Mouse (Mus musculus): ENCODE results near the gene Sipa1l2. TPM values are rescaled to one million over a fixed set of nuclear protein-coding genes. Genes with fewer than 3 reads are reported as not detected.

Sipa1l2 gene
- polyA plus RNA-seq, 1 experiment from 2014 or later, result 17.8 TPM

GRCm38 (mm10) chr8:125449048-125449447 lies 120.6 kb downstream of the Sipa1l2 start:
- Histone ChIP-seq H3K9me3 (ENCODE audit: control insufficient read depth, low read length) (no peaks in the 10 kb centered on the region), H3K4me3 (ENCODE audit: control insufficient read depth in 1 of 2, insufficient read depth in 1 of 2, low read depth in 1 of 2, low read length in 2 of 2) (no peak overlapping the region), H3K9ac (ENCODE audit: low read length) (no peak overlapping the region), H3K36me3 (ENCODE audit: control insufficient read depth, insufficient read depth, low read length) (peaks cover 86% of the 10 kb centered on the region), H3K4me1 (ENCODE audit: control insufficient read depth in 2 of 2, insufficient read depth in 2 of 2, low read length in 2 of 2) (peaks cover 27 to 37% of the 10 kb centered on the region in 2 experiments), H3K27ac (replicated peaks in 1 of 2; ENCODE audit: control insufficient read depth in 1 of 2, insufficient read depth in 1 of 2, low read depth in 2 of 2, low read length in 2 of 2) (0 out of 4 replicates have a peak overlapping the region, but pooled peaks of 1 of the 2 experiments have one; percentile 19), H3K4me2 (ENCODE audit: low read length) (no peak overlapping the region), H3K27me3 (ENCODE audit: control insufficient read depth, insufficient read depth, low read length) (no peaks in the 10 kb centered on the region)
- 56% methylated on average over 6 of the region's 6 CpGs for WGBS
- ATAC-seq (ENCODE audit: insufficient number of reproducible peaks, insufficient read depth, low FRiP score, low read depth), result no peak

GRCm38 (mm10) chr8:125447543-125447942 lies 122.1 kb downstream of the Sipa1l2 start:
- no peaks in the 10 kb centered on the region for H3K27me3 ChIP-seq (ENCODE audit: control insufficient read depth, insufficient read depth, low read length)
- H3K4me3 ChIP-seq (ENCODE audit: control insufficient read depth in 1 of 2, insufficient read depth in 1 of 2, low read depth in 1 of 2, low read length in 2 of 2), result no peak overlapping the region
- no peak overlapping the region for H3K4me2 ChIP-seq (ENCODE audit: low read length)
- ATAC-seq (ENCODE audit: insufficient number of reproducible peaks, insufficient read depth, low FRiP score, low read depth), result no peak
- peaks cover 32 to 47% of the 10 kb centered on the region in 2 experiments for H3K4me1 ChIP-seq (ENCODE audit: control insufficient read depth in 2 of 2, insufficient read depth in 2 of 2, low read length in 2 of 2)
- no peak overlapping the region for H3K27ac ChIP-seq (replicated peaks in 1 of 2; ENCODE audit: control insufficient read depth in 1 of 2, insufficient read depth in 1 of 2, low read depth in 2 of 2, low read length in 2 of 2)
- no peak overlapping the region for H3K9ac ChIP-seq (ENCODE audit: low read length)
- WGBS, result 37% methylated on average over 14 of the region's 14 CpGs
- no peaks in the 10 kb centered on the region for H3K9me3 ChIP-seq (ENCODE audit: control insufficient read depth, low read length)
- H3K36me3 ChIP-seq (ENCODE audit: control insufficient read depth, insufficient read depth, low read length), result peaks cover 87% of the 10 kb centered on the region

- Histone ChIP-seq H3K4me3 (ENCODE audit: control insufficient read depth in 1 of 2, insufficient read depth in 1 of 2, low read depth in 1 of 2, low read length in 2 of 2) (no peak overlapping the region), H3K27me3 (ENCODE audit: control insufficient read depth, insufficient read depth, low read length) (no peaks in the 10 kb centered on the region), H3K36me3 (ENCODE audit: control insufficient read depth, insufficient read depth, low read length) (peaks cover 87% of the 10 kb centered on the region), H3K9ac (ENCODE audit: low read length) (no peak overlapping the region), H3K4me1 (ENCODE audit: control insufficient read depth in 2 of 2, insufficient read depth in 2 of 2, low read length in 2 of 2) (peaks cover 32 to 47% of the 10 kb centered on the region in 2 experiments), H3K4me2 (ENCODE audit: low read length) (no peak overlapping the region), H3K27ac (replicated peaks in 1 of 2; ENCODE audit: control insufficient read depth in 1 of 2, insufficient read depth in 1 of 2, low read depth in 2 of 2, low read length in 2 of 2) (peak overlapping the region in 1 of 2 experiments; percentile 93; a peak in 1 of 4 replicates), H3K9me3 (ENCODE audit: control insufficient read depth, low read length) (no peaks in the 10 kb centered on the region)
- ATAC-seq (ENCODE audit: insufficient number of reproducible peaks, insufficient read depth, low FRiP score, low read depth), result no peak
- WGBS, result 62% methylated on average over 4 of the region's 4 CpGs
Measured at GRCm38 (mm10) chr8:125446236-125446635, 123.4 kb downstream of the Sipa1l2 start.

- Histone ChIP-seq H3K9me3 (ENCODE audit: control insufficient read depth, low read length) (no peaks in the 10 kb centered on the region), H3K27me3 (ENCODE audit: control insufficient read depth, insufficient read depth, low read length) (no peaks in the 10 kb centered on the region), H3K36me3 (ENCODE audit: control insufficient read depth, insufficient read depth, low read length) (peaks cover 87% of the 10 kb centered on the region), H3K9ac (ENCODE audit: low read length) (peak overlapping the region; percentile 60; the same call in 1 of the 2 replicates), H3K27ac (replicated peaks in 1 of 2; ENCODE audit: control insufficient read depth in 1 of 2, insufficient read depth in 1 of 2, low read depth in 2 of 2, low read length in 2 of 2) (peak overlapping the region; percentile 85 to 93), H3K4me2 (ENCODE audit: low read length) (peak overlapping the region; percentile 31), H3K4me3 (ENCODE audit: control insufficient read depth in 1 of 2, insufficient read depth in 1 of 2, low read depth in 1 of 2, low read length in 2 of 2) (no peak overlapping the region), H3K4me1 (ENCODE audit: control insufficient read depth in 2 of 2, insufficient read depth in 2 of 2, low read length in 2 of 2) (peaks cover 32 to 47% of the 10 kb centered on the region in 2 experiments)
- 5% methylated on average over 3 of the region's 3 CpGs for WGBS
- peak; percentile 77 for ATAC-seq (ENCODE audit: insufficient number of reproducible peaks, insufficient read depth, low FRiP score, low read depth)
Measured at GRCm38 (mm10) chr8:125445225-125445609, 124.4 kb downstream of the Sipa1l2 start.

- Histone ChIP-seq H3K4me2 (ENCODE audit: low read length) (peak overlapping the region; percentile 31), H3K9me3 (ENCODE audit: control insufficient read depth, low read length) (no peaks in the 10 kb centered on the region), H3K27me3 (ENCODE audit: control insufficient read depth, insufficient read depth, low read length) (no peaks in the 10 kb centered on the region), H3K36me3 (ENCODE audit: control insufficient read depth, insufficient read depth, low read length) (peaks cover 87% of the 10 kb centered on the region), H3K9ac (ENCODE audit: low read length) (peak overlapping the region; percentile 60), H3K27ac (replicated peaks in 1 of 2; ENCODE audit: control insufficient read depth in 1 of 2, insufficient read depth in 1 of 2, low read depth in 2 of 2, low read length in 2 of 2) (peak overlapping the region; percentile 85 to 93), H3K4me1 (ENCODE audit: control insufficient read depth in 2 of 2, insufficient read depth in 2 of 2, low read length in 2 of 2) (peaks cover 32 to 47% of the 10 kb centered on the region in 2 experiments), H3K4me3 (ENCODE audit: control insufficient read depth in 1 of 2, insufficient read depth in 1 of 2, low read depth in 1 of 2, low read length in 2 of 2) (no peak overlapping the region)
- WGBS, result 48% methylated on average over 16 of the region's 16 CpGs
- 0 out of 2 replicates have a peak, but pooled peaks have one; percentile 42 for ATAC-seq (ENCODE audit: insufficient number of reproducible peaks, insufficient read depth, low FRiP score, low read depth)
Measured at GRCm38 (mm10) chr8:125444457-125445224, 125.0 kb downstream of the Sipa1l2 start.

- no peak overlapping the region for H3K4me2 ChIP-seq (ENCODE audit: low read length)
- no peak for ATAC-seq (ENCODE audit: insufficient number of reproducible peaks, insufficient read depth, low FRiP score, low read depth)
- no peaks in the 10 kb centered on the region for H3K27me3 ChIP-seq (ENCODE audit: control insufficient read depth, insufficient read depth, low read length)
- H3K4me3 ChIP-seq (ENCODE audit: control insufficient read depth in 1 of 2, insufficient read depth in 1 of 2, low read depth in 1 of 2, low read length in 2 of 2), result no peak overlapping the region
- peaks cover 14 to 33% of the 10 kb centered on the region in 2 experiments for H3K4me1 ChIP-seq (ENCODE audit: control insufficient read depth in 2 of 2, insufficient read depth in 2 of 2, low read length in 2 of 2)
- H3K9ac ChIP-seq (ENCODE audit: low read length), result peak overlapping the region; percentile 16; the same call in 1 of the 2 replicates
- H3K27ac ChIP-seq (replicated peaks in 1 of 2; ENCODE audit: control insufficient read depth in 1 of 2, insufficient read depth in 1 of 2, low read depth in 2 of 2, low read length in 2 of 2), result peak overlapping the region; percentile 10 to 49; a peak in 3 of 4 replicates
- H3K36me3 ChIP-seq (ENCODE audit: control insufficient read depth, insufficient read depth, low read length), result peaks cover 87% of the 10 kb centered on the region
- 63% methylated on average over 7 of the region's 7 CpGs for WGBS
- no peaks in the 10 kb centered on the region for H3K9me3 ChIP-seq (ENCODE audit: control insufficient read depth, low read length)
Measured at GRCm38 (mm10) chr8:125435320-125436100, 134.1 kb downstream of the Sipa1l2 start.

- no peaks in the 10 kb centered on the region for H3K27me3 ChIP-seq (ENCODE audit: control insufficient read depth, insufficient read depth, low read length)
- H3K9ac ChIP-seq (ENCODE audit: low read length), result 0 out of 2 replicates have a peak overlapping the region, but pooled peaks have one; percentile 27
- no peak overlapping the region for H3K4me2 ChIP-seq (ENCODE audit: low read length)
- WGBS, result 50% methylated on average over 8 of the region's 8 CpGs
- peak overlapping the region in 1 of 2 experiments; percentile 26; a peak in 2 of 4 replicates for H3K27ac ChIP-seq (replicated peaks in 1 of 2; ENCODE audit: control insufficient read depth in 1 of 2, insufficient read depth in 1 of 2, low read depth in 2 of 2, low read length in 2 of 2)
- H3K36me3 ChIP-seq (ENCODE audit: control insufficient read depth, insufficient read depth, low read length), result peaks cover 79% of the 10 kb centered on the region
- no peak for ATAC-seq (ENCODE audit: insufficient number of reproducible peaks, insufficient read depth, low FRiP score, low read depth)
- H3K9me3 ChIP-seq (ENCODE audit: control insufficient read depth, low read length), result no peaks in the 10 kb centered on the region
- H3K4me1 ChIP-seq (ENCODE audit: control insufficient read depth in 2 of 2, insufficient read depth in 2 of 2, low read length in 2 of 2), result peaks cover 19 to 33% of the 10 kb centered on the region in 2 experiments
- H3K4me3 ChIP-seq (ENCODE audit: control insufficient read depth in 1 of 2, insufficient read depth in 1 of 2, low read depth in 1 of 2, low read length in 2 of 2), result no peak overlapping the region
Measured at GRCm38 (mm10) chr8:125434151-125434550, 135.5 kb downstream of the Sipa1l2 start.
